Mouse (Mus musculus): ENCODE measurements around the gene Asb11.
A peak's percentile ranks its signal among the peaks of the same experiment; 100 is the strongest.

Asb11 gene

DNA sequence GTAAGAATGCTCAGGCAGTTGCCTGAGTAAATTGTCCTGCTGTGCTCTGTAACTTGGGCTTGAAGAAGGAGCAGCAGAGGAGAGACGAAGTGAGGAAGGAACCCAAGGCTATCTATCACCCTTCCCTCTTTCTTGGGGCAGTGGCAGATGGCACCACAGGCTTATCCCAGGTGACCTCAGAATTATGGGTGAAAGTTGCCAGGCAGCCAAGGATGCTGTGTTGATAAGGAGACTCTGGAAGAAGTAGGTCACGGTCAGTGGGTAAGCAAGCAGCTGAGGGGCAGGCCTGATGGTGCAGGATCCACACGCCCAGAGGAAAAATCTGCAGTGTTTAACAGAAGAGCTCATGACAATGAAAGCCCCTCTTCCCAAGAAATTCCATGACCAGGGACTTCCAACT, 4.5 kb downstream of the Asb11 start:
- no peak for DNase-seq (ENCODE audit: low read depth, low spot score)

DNA sequence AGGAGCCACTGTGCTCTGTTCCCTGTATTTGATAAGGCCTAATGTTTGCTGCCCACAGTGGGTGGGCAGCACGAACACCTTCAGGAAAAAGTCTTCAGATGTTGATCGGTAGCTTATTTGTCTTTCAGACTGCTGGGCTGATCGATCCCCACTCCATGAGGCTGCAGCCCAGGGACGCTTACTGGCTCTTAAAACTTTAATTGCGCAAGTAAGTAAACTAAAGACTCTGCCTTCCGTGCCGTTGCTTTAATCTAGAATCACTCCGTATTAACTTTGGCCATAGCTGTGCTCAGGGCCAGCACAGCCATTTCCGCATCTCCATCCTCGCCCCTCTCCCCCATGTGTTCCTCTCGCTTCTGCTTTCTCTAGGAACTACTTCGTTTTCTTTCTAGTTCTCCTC, 8.8 kb downstream of the Asb11 start:
- DNase-seq (ENCODE audit: low read depth, low spot score), result no peak

DNA sequence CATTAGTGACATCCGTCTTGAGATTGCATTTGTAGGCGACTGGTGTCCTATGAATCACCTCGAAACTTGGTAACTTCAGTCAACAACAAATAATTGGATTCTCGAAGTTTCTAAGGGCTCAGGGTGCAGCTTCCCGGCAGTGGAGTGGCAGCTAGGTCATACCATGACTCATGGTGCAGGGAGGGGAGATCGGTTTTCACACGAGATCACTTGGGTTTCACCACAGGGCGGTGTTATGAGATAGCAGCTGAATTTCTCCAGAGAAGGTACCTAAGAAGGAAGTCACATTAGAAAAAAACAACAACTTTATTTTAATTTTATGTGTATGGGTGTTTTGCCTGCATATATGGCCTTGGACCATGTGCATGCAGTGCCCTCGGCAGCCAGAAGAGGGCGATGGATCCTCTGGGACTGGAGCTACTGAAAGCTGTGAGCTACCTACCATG, 9.3 kb downstream of the Asb11 start:
- DNase-seq (ENCODE audit: low read depth, low spot score), result peak; percentile 5

DNA sequence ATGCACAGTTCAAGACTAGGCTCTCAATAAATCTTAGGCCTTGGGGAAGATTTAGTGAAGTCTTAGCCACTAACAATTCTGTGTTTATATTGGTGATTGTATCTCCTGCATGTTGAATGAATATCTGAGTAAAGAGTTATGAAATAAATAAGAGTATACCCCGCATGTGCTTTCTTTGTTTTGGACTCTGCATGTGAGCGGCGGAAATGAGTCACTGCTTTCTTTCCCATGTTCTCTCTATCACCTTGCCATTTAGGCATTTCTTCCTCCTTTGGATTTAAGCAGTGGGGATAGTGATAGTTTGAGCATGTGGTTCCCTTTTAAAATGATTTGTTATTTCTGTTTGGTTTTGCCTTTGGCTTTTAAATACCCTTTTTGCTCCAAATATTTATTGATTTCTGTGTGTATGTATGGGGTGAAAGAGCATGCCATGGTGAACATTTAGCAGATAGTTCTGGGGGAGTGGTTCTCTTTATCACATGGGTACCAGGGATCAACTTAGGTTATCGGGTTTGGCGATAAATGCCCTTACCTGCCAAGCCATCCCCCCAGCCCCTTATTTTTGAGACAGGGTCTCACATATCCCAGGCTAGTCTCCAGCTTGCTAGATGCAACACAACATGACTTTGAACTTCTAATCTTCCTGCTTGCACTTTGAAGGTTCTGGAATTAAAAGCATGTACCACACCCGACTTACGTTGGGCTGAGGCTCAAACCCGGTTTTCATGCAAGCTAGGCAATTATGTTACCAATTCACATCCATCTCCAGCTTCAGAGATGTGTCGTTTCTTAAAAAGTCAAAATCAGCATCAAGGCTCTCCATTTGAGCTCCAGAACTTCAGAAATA, 10.3 kb downstream of the Asb11 start:
- DNase-seq (ENCODE audit: low read depth, low spot score), result no peak

GRCm38 (mm10) chrX:164447682-164448071, 10.9 kb downstream of the Asb11 start:
- no peak for DNase-seq (ENCODE audit: low read depth, low spot score)

GRCm38 (mm10) chrX:164449201-164449600, 12.4 kb downstream of the Asb11 start:
- DNase-seq (ENCODE audit: low read depth, low spot score), result peak; percentile 16

DNA sequence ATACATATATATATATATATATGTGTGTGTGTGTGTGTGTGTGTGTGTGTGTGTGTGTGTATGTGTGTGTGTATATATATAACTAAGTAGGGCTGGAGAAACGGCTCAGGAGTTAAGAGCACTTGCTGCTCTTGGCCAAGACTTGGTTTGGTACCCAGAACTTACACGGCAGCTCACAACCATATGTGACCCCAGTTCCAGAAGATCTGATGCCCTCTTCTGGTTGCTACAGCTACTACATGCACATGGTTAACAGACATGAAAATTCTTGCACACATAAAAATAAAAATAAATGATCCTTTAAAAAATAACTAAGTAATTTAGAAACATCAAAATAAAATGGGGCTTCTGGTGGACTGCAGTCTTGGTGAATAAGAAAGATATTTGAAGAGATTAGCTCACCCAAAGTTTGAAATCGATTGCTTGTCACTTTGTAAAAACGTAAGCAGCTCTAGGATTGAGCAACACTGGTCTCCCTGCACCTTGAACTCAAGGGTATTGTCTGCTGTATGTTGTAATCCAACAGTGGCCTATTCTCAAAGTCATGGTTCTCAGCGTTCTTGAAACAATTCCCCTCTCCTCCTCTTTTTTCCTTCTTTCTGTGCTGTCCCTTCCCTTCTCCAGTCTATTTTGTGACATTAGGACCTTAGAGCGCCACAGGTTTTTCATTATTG, 22.5 kb downstream of the Asb11 start:
- DNase-seq (ENCODE audit: low read depth, low spot score), result no peak

DNA sequence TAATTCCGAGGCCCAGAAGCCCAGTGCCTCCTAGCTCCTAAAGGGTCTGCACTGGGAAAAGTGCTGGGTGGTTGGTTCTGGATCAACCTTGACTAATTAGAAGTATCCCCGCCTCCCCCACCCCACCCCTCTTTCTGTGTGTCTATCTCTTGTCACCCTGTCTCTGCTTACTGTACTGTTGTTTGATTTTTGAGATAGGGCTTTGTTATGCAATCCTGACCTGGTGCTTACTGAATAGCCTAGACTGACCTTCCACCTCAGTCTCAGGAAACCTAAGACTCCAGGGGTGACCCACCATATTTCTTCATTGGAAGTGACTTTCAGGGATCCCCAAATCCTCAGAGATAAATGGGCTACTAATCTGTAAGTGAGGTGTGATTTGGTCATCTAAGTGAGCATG, 65.5 kb downstream of the Asb11 start:
- no peak for DNase-seq (ENCODE audit: low read depth, low spot score)

DNA sequence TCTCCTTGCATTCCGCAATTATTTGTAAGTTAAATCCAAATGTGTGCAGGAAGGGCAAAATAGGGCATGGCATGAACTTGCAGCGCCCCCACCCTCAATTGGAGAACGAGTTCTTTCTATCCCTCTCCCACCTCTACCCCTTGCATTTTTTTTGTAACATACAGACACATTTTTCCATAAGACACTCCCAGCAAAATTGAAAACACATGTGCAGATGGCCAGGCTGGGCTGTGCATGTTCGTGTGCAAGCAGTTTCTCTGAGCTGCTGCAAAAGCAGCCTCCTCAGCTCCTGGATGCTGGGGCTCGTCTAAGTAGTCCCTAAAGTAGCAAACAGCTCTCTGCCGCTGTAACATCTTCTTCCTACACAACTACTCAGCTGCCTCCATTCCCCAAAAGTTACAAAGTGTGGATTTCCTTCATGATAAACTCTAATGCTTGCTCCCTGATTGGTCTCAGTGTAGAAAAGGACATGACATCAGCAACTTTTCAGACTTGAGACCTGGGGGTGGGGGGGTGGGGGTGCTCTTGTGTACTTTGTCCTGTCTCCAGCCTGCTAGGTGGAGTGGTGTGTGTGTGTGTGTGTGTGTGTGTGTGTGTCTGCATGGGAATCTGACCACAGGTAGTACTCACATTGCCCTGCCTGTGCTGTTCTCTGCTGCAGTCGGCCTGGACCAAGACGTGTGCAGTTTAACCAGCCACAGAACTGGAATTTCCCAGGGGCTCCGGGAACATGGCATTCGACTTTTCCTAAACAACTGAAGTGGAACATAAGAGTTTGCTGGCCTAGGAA, 69.1 kb downstream of the Asb11 start, which contains the start of gene Asb9:
Asb9 (plus strand) TSS at position 619 of the 790 bp plus-strand sequence.
- no peak for DNase-seq (ENCODE audit: low read depth, low spot score)

DNA sequence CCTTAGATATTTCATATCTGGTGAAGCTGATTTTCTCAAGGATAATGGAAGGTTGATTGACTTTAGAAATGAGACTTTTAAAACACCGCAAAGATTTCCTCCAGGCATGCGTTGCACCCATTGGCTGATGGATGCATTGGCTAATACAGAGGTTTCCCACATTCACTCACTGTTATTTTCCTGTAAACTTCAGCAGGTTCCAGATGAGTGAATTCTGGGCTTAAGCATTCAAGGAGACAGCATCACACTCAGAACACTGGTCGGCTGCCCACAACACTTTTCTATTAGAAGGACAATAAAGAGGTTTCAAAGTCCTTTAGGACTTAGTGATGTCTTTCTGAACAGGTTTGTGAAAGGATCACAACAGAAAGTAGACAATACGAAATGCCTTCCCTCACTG, 70.3 kb downstream of the Asb11 start:
- no peak for DNase-seq (ENCODE audit: low read depth, low spot score)

DNA sequence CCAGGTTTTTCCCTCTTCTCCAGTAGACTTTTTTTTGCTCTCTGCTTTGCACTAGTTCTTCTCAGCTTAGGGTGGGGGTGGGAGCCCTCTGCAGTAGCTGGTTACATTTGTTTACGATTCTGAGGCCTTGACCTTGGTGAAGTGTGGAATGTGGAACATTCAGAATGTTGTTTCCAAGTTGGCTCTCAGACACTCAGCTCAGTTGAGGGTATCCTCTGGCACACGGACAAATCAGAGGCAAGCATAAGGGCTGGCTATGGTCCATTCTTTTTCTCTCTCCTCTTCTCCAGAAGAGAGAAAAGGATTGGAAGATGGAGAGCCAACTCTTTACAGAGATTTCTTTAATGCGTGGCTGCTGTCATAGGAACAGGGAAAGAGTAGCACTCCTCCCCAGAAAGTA, 71.9 kb downstream of the Asb11 start:
- no peak for DNase-seq (ENCODE audit: low read depth, low spot score)
